Mouse (Mus musculus) MEL (cell line): Measurements from ENCODE around the gene Tgif1. TPM values are rescaled to one million over a fixed set of nuclear protein-coding genes. Genes with fewer than 3 reads are reported as not detected.

Experiments
- DNase-seq: peaks from one replicate; pipeline ENCODE4 v3.0.0; 2011; ENCODE audit warnings: low read depth, low spot score
- H3K27ac ChIP-seq: 2 replicates; pipeline ENCODE4 v1.5.1; 2012; ENCODE audit warnings: low read depth, mild to moderate bottlenecking, control low read depth, low read length, moderate library complexity; ENCODE audit not compliant: control insufficient read depth
- H3K27me3 ChIP-seq, 2 experiments: fragments of 150-350 bp in 1 of 2; sonication (generic) in 1 of 2; 2 replicates each; pipeline ENCODE4 v1.6.1; 2012; ENCODE audit warnings: low read length in 2 of 2, mild to moderate bottlenecking in 2 of 2, improper control_type of control experiment in 1 of 2, moderate library complexity in 1 of 2; ENCODE audit not compliant: insufficient read depth in 2 of 2, control insufficient read depth in 1 of 2
- H3K36me3 ChIP-seq, 2 experiments: 2 replicates each; pipeline ENCODE4 v1.6.1; 2012 to 2014; ENCODE audit warnings: low read length in 2 of 2, improper control_type of control experiment in 1 of 2, inconsistent platforms in 1 of 2, mild to moderate bottlenecking in 1 of 2; ENCODE audit not compliant: insufficient read depth in 2 of 2, control insufficient read depth in 1 of 2
- H3K4me1 ChIP-seq, 2 experiments: fragments of 150-350 bp in 1 of 2; sonication (generic) in 1 of 2; 2 replicates each; pipeline ENCODE4 v1.6.1; 2012; ENCODE audit warnings: low read length in 2 of 2, improper control_type of control experiment in 1 of 2, mild to moderate bottlenecking in 1 of 2; ENCODE audit not compliant: insufficient read depth in 2 of 2, control insufficient read depth in 1 of 2
- H3K4me3 ChIP-seq, 2 experiments: fragments of 150-350 bp in 1 of 2; sonication (generic) in 1 of 2; 2 replicates each; pipeline ENCODE4 v1.5.1; 2012; ENCODE audit warnings: low read depth in 2 of 2, low read length in 2 of 2, mild to moderate bottlenecking in 2 of 2, moderate library complexity in 2 of 2, control low read depth in 1 of 2, improper control_type of control experiment in 1 of 2; ENCODE audit not compliant: control insufficient read depth in 1 of 2, insufficient read depth in 1 of 2
- H3K79me2 ChIP-seq: 2 replicates; pipeline ENCODE4 v1.6.1; 2012; ENCODE audit warnings: mild to moderate bottlenecking, low read length, moderate library complexity; ENCODE audit not compliant: control insufficient read depth, poor library complexity, insufficient read depth
- H3K9ac ChIP-seq: 2 replicates; pipeline ENCODE4 v1.6.1; 2012; ENCODE audit warnings: low read depth, mild to moderate bottlenecking, control low read depth, low read length, moderate library complexity; ENCODE audit not compliant: control insufficient read depth, poor library complexity, severe bottlenecking
- H3K9me3 ChIP-seq: fragments of 150-350 bp; sonication (generic); replicated peaks from 2 replicates; pipeline ENCODE4 v1.6.1; 2012; ENCODE audit warnings: mild to moderate bottlenecking, low read length, improper control_type of control experiment, moderate library complexity; ENCODE audit not compliant: insufficient read depth
- CTCF ChIP-seq, 3 experiments: IDR thresholded peaks in 2 of 3; conservative IDR thresholded peaks in 1 of 3; 2 replicates each; pipeline ENCODE4 v1.5.1; 2011 to 2012; ENCODE audit warnings: low read length in 3 of 3, low read depth in 2 of 3, mild to moderate bottlenecking in 2 of 3, improper control_type of control experiment in 1 of 3, inconsistent platforms in 1 of 3, mixed read lengths in 1 of 3, moderate library complexity in 1 of 3; ENCODE audit not compliant: control insufficient read depth in 1 of 3, insufficient read depth in 1 of 3, poor library complexity in 1 of 3, severe bottlenecking in 1 of 3
- ELF1 ChIP-seq: IDR thresholded peaks from 2 replicates; pipeline ENCODE4 v1.6.1; 2014; ENCODE audit warnings: low read depth, mild to moderate bottlenecking, inconsistent platforms, low read length, improper control_type of control experiment, moderate library complexity
- EP300 ChIP-seq, 2 experiments: IDR thresholded peaks; 2 replicates each; pipeline ENCODE4 v1.6.1; 2011; ENCODE audit warnings: improper control_type of control experiment in 2 of 2, low read length in 2 of 2, low read depth in 1 of 2, mild to moderate bottlenecking in 1 of 2
- ETS1 ChIP-seq: IDR thresholded peaks from 2 replicates; pipeline ENCODE4 v1.6.1; 2012; ENCODE audit warnings: low read depth, mild to moderate bottlenecking, inconsistent platforms, low read length, improper control_type of control experiment, moderate library complexity
- GATA1 ChIP-seq: IDR thresholded peaks from 2 replicates; pipeline ENCODE4 v1.6.1; 2011; ENCODE audit warnings: low read depth, low read length, improper control_type of control experiment
- MAX ChIP-seq: IDR thresholded peaks from 2 replicates; pipeline ENCODE4 v1.6.1; 2011; ENCODE audit warnings: low read length, improper control_type of control experiment
- MAZ ChIP-seq: IDR thresholded peaks from 2 replicates; pipeline ENCODE4 v1.6.1; 2012; ENCODE audit warnings: low read depth, mild to moderate bottlenecking, inconsistent platforms, low read length, improper control_type of control experiment
- MEF2A ChIP-seq: IDR thresholded peaks from 2 replicates; pipeline ENCODE4 v1.6.1; 2014; ENCODE audit warnings: low read depth, mild to moderate bottlenecking, inconsistent platforms, low read length, improper control_type of control experiment; ENCODE audit not compliant: poor library complexity, insufficient replicate concordance, severe bottlenecking; ENCODE audit errors: extremely low read depth
- NELFE ChIP-seq: IDR thresholded peaks from 2 replicates; pipeline ENCODE4 v1.6.1; 2011; ENCODE audit warnings: low read depth, low read length, improper control_type of control experiment
- POLR2A ChIP-seq, 2 experiments: IDR thresholded peaks; 2 replicates each; pipeline ENCODE4 v1.6.1; 2011 to 2012; ENCODE audit warnings: low read length in 2 of 2, mild to moderate bottlenecking in 2 of 2, control low read depth in 1 of 2, improper control_type of control experiment in 1 of 2, low read depth in 1 of 2, moderate library complexity in 1 of 2; ENCODE audit not compliant: control insufficient read depth in 1 of 2, insufficient read depth in 1 of 2, poor library complexity in 1 of 2
- TAL1 ChIP-seq: IDR thresholded peaks from 2 replicates; pipeline ENCODE4 v1.6.1; 2012; ENCODE audit warnings: mild to moderate bottlenecking, inconsistent platforms, low read length, moderate library complexity, mixed read lengths
- TCF12 ChIP-seq: IDR thresholded peaks from 2 replicates; pipeline ENCODE4 v1.6.1; 2014; ENCODE audit warnings: low read depth, mild to moderate bottlenecking, inconsistent platforms, low read length, improper control_type of control experiment, moderate library complexity
- ZC3H11A ChIP-seq: IDR thresholded peaks from 2 replicates; pipeline ENCODE4 v1.6.1; 2012; ENCODE audit warnings: low read depth, mild to moderate bottlenecking, inconsistent platforms, low read length, improper control_type of control experiment
- ZKSCAN1 ChIP-seq: IDR thresholded peaks from 2 replicates; pipeline ENCODE4 v1.6.1; 2012; ENCODE audit warnings: low read depth, mild to moderate bottlenecking, inconsistent platforms, low read length, improper control_type of control experiment, moderate library complexity
- polyA plus RNA-seq, 2 experiments: library from polyadenylated mRNA; stranded (reverse) in 1 of 2; unstranded in 1 of 2; fragments of >175 nt in 1 of 2; fragments of >200 nt in 1 of 2; gene quantifications; 2 replicates each; pipeline versions ENCODE4 v1.2.1 to v1.2.4; 2012; ENCODE audit warnings: low replicate concordance in 2 of 2, low read depth in 1 of 2; ENCODE audit not compliant: insufficient read length in 2 of 2, insufficient read depth in 1 of 2, missing spikeins in 1 of 2
- total RNA-seq: library from RNA; depleted of rRNA; stranded (reverse); fragments of 300-350 nt; gene quantifications from 2 replicates; pipeline ENCODE4 v1.2.3, GENCODE M21; 2012

The Tgif1 gene
- total and polyA plus RNA-seq, 3 experiments, result 9.1 to 29.5 TPM; not detected in 1

DNA sequence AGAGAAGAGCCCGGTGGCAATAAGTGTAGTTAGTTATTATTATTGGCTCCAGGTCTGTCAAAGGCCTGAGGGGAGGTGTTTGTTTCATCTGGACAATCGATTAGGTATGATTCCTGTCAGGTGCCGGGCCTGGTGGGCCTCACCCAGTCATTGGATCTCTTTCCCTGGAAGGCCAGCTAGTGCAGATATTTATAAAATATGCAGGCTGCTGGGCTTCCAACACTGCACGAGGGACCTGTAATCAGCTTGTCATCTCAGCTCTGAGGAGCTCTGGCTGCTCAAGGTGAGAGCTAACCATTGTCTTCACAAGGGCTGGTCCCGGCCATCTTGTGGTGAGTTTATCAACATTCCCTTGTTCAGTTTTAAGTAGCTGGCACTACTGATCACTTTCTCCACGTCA is 675 bp upstream of the Tgif1 start:
- Histone ChIP-seq H3K9me3 (no peaks in the 10 kb centered on the region), H3K4me1 (peaks cover 2 to 3% of the 10 kb centered on the region in 2 experiments; a peak in 2 of 4 replicates), H3K4me3 (peak overlapping the region; percentile 79 to 99), H3K9ac (peak overlapping the region; percentile 77), H3K27ac (peak overlapping the region; percentile 98), H3K36me3 (peaks cover 0 to 7% of the 10 kb centered on the region in 2 experiments), H3K79me2 (peaks cover 38% of the 10 kb centered on the region), H3K27me3 (no peaks in the 10 kb centered on the region)
- TF ChIP-seq POLR2A (IDR thresholded peaks at IDR 0.05; ENCODE audit: control insufficient read depth in 1 of 2, insufficient read depth in 1 of 2, low read depth in 1 of 2, low read length in 2 of 2, poor library complexity in 1 of 2), result 0 out of 4 replicates have a peak, but pooled peaks of 1 of the 2 experiments have one; percentile 10
- 0 out of 2 replicates have a peak, but pooled peaks have one; percentile 12 for TF ChIP-seq TCF12
- TF ChIP-seq NELFE, result no peak
- no peak for TF ChIP-seq GATA1
- TF ChIP-seq MAZ, result no peak
- no peak for TF ChIP-seq ZKSCAN1
- 0 out of 4 replicates have a peak, but pooled peaks of 1 of the 2 experiments have one; percentile 4 for TF ChIP-seq EP300 (IDR thresholded peaks at IDR 0.05; ENCODE audit: low read depth in 1 of 2, low read length in 2 of 2)
- no peak for TF ChIP-seq CTCF (IDR thresholded peaks at IDR 0.05 in 2 of 3, conservative IDR thresholded peaks at IDR 0.05 in 1 of 3; ENCODE audit: control insufficient read depth in 1 of 3, insufficient read depth in 1 of 3, low read depth in 2 of 3, low read length in 3 of 3, poor library complexity in 1 of 3, severe bottlenecking in 1 of 3)
- TF ChIP-seq ZC3H11A, result no peak
- TF ChIP-seq ELF1, result no peak
- peak; percentile 73 for DNase-seq

DNA sequence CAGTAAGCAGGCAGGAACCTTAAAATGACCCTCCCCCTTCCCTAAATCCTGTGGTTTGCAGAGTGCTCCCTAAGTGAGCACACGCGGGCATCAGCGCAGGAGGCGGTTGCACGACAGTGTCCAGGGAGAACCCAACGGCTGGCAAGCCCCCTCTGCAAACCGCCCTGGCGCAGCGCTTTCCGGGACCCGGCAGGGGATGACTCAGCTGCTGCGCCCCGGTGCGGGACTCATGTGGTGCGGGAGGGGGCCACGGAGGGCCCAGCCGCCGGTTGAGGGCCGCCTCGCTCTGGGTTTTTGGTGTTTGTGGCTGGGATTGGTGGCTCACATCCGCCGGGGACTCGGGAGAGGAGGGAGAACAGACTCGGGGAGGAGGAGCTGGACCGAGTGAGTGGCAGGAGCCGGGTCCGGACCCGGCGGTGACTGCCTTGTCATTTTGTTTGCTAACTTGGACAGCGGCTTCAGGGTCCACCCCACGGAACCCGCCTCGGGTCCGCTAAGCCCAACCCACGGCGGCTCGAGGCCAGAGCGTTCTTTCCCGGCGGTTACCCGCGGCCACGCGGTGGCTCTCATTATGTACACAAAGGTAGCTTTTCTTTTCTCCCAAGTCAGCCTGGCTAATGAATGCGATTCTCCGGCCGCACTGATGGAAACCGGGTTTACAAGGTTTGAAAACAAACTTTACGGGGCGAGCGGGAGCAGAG is 510 bp downstream of the Tgif1 start:
- Histone ChIP-seq H3K27ac (peak overlapping the region; percentile 98), H3K9ac (peak overlapping the region; percentile 77), H3K4me1 (peaks cover 9 to 12% of the 10 kb centered on the region in 2 experiments; a peak in 3 of 4 replicates), H3K79me2 (peaks cover 50% of the 10 kb centered on the region), H3K9me3 (no peaks in the 10 kb centered on the region), H3K4me3 (peak overlapping the region; percentile 79 to 99), H3K27me3 (no peaks in the 10 kb centered on the region), H3K36me3 (peaks cover 0 to 15% of the 10 kb centered on the region in 2 experiments)
- peak; percentile 20; the same call in 1 of the 2 replicates for TF ChIP-seq MAX
- peak in 1 of 2 experiments; percentile 45; a peak in 1 of 4 replicates for TF ChIP-seq POLR2A (IDR thresholded peaks at IDR 0.05; ENCODE audit: control insufficient read depth in 1 of 2, insufficient read depth in 1 of 2, low read depth in 1 of 2, low read length in 2 of 2, poor library complexity in 1 of 2)
- no peak for TF ChIP-seq MEF2A
- no peak for TF ChIP-seq TAL1
- TF ChIP-seq ETS1, result peak; percentile 36; the same call in 1 of the 2 replicates
- peak in 1 of 2 experiments; percentile 5; a peak in 1 of 4 replicates for TF ChIP-seq EP300 (IDR thresholded peaks at IDR 0.05; ENCODE audit: low read depth in 1 of 2, low read length in 2 of 2)
- peak; percentile 80 for DNase-seq
